Mouse (Mus musculus): ENCODE measurements around the gene Marcksl1.

DNA sequence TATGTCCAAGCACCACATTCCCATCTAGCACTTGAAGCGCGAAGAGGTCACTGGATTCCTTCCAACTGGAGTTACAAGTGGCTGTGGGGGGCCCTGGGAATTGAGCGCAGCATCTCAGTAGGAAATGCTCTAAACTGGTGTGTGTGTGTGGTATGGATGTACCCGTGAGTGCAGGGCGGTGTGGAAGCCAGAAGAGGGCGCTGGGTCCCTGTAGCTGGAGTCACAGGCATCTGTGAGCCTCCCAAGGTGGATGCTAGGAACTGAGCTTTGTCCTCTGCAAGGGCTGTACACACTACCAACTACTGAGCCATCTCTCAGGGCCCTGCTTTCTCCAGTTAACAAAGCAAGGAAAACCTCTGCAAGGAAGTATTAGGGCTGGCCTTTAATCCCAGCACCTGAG lies 26.6 kb downstream of the Marcksl1 start:
- TF ChIP-seq POLR2A (IDR thresholded peaks at IDR 0.05; ENCODE audit: insufficient read depth, low read depth, low read length) (no peak), CTCF (IDR thresholded peaks at IDR 0.05) (peak; percentile 42)
